Mouse (Mus musculus): ENCODE data around the gene Capn15.

The Capn15 gene

GRCm38 (mm10) chr17:25918037-25918750, 67.4 kb downstream of the Capn15 start:
- peak; percentile 52 for DNase-seq

- DNase-seq, result no peak
Measured at GRCm38 (mm10) chr17:25916931-25917647, 68.5 kb downstream of the Capn15 start.

GRCm38 (mm10) chr17:25914295-25914694, 71.3 kb downstream of the Capn15 start:
- DNase-seq, result peak; percentile 58

GRCm38 (mm10) chr17:25913877-25914275, 71.7 kb downstream of the Capn15 start:
- no peak for DNase-seq

- peak; percentile 86 for DNase-seq
Measured at GRCm38 (mm10) chr17:25913186-25913876, 72.3 kb downstream of the Capn15 start.

GRCm38 (mm10) chr17:25911816-25912215, 73.8 kb downstream of the Capn15 start:
- peak; percentile 87 for DNase-seq

All from cerebellum, adult 9-11 months (tissue).